Mouse (Mus musculus): ENCODE results near the gene Ostn.
A peak's percentile ranks its signal among the peaks of the same experiment; 100 is the strongest.

Ostn gene

DNA sequence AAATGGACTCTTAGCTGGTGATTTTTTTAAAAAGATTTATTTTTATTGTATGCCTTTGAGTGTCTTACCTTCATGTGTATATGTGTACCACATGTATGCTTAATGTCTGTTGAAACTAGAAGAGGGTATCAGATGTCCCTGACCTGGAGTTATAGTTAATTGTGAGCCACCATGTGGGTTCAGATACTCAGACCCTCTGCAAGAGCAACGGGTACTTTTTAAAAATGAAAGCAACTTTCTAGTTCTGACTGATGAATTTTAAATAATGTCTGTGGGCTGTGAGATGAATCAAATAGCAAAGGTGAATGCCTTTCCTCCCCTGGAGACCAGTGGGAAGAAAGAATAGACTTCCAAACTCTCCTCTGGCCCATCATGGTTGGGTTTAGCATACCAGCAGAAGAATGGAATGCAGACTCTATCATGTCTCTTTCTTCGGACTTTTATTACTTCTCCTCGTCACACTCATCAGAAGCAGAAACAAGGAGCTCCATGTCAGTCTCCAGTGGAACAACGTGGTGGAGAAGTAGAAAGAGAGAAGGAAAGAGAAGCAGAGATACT lies 79.6 kb downstream of the Ostn start:
- no peak for DNase-seq (ENCODE audit: extremely low read depth, low read depth, low spot score)

DNA sequence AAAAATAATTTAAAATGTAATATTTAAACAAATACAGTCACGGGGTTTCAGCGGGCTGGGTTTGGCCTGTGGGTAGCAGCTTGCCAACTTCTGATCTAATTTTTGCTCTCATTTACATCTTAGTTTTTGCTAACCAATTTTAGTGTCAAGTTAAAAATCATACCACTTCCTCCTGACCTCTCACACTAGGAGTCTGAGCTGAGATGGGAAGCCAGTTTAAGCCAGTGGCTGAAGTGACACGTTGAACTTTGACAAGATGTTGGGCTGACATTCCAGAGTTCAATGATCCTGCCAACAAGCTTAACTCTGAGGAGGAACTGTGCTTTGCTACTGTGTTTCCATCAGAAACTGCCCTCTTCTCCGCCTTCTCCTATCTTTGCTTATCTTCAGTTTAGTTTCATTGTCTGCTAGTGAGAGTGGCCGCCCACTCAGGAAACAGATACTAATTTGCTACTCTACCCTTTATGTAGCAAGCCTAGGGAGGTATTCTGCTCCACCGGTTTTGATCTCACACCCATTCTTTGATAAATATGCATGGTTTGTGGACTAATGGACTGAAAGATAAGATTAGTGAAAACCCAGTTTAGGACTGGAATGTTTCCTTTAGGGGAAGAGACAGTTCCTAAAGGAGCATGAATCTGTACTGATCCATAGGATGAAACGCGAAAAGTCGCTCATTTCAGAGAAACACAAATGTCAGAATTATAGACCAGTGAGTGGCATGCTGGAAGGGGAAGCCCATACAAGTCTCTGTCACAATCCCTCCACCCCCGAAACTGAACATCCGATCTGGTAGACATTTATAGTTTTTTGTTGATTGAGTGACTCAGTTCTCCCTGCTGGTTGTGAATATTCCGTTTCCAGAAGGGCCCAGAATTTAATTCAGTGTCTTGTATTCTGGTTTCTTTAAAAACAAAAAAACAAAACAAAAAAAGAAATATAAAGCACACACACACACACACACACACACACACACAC lies 80.6 kb downstream of the Ostn start:
- DNase-seq (ENCODE audit: extremely low read depth, low read depth, low spot score) = no peak

DNA sequence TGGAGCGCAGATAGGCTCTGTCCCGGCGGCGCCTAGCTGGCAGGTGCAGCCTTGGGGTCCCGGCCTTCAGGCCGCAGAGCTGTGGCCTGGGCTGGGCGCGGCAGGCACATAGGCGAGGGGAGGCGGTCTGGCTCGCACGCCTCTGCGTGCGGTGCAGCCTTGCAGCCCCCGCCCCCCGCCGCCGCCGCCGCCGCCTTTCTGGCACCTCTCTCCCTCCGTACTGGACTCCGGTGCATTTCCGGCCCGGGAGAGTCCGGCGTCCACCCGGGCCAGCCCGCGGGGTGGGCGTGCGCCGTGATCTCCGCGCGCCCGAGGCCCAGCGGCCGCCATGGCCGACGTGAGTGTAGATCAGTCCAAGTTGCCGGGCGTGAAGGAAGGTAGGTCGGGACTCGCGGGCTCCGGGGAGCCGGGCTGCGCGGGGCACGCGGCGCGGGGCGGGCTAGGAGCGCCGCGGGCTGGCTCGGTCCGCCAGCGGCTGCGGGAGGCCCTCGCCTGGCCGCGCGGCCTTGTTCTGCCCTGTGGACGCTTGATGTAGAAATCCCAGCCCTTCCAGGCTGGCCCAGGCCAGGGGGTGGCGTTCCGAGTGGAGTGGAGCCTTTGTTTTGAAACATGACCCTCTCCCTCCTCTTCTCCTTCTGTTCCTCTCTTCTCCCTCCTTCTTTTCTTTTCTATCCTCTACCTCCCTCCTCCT lies 81.6 kb downstream of the Ostn start, which contains the start of gene Ccdc50:
TSS of gene Ccdc50 (plus strand) at position 109 of the 691 bp plus-strand sequence.
- DNase-seq (ENCODE audit: extremely low read depth, low read depth, low spot score) = no peak

DNA sequence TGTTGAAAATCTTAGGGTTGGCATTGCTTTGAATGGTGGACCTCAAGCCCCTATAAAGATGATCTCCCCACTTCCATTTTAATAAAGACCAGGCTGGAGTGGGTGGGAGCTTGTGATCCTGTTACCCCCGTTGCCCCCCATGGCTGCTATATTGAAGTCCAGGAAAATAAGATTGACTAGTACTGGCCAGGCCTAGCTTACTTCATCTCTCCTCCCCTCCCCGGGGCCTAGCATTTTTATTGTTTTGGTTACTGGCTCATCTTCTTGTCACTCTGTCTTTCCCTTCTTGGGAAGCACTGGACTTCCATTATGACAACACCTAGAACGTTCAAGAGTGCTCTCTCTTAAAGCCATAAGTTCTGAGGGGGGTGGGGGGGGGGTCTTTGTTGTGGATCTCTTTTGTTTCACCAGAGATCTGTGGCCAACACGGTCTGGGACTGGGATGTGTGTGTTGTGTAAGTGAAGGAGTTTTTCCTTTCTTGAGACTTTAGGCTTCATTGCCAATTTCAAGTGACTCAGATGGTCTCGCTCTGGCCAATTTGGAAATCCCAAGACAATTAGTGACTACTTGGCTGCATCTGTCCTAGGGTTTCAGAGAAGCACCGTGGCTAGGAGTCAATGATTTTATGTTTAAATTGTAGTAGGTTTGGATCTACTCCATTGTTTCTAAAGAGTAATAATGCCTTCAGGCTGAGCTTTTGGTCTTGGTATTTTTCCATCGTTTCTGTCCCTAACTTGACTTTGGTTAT lies 82.4 kb downstream of the Ostn start:
- DNase-seq (ENCODE audit: extremely low read depth, low read depth, low spot score) = peak; percentile 79

DNA sequence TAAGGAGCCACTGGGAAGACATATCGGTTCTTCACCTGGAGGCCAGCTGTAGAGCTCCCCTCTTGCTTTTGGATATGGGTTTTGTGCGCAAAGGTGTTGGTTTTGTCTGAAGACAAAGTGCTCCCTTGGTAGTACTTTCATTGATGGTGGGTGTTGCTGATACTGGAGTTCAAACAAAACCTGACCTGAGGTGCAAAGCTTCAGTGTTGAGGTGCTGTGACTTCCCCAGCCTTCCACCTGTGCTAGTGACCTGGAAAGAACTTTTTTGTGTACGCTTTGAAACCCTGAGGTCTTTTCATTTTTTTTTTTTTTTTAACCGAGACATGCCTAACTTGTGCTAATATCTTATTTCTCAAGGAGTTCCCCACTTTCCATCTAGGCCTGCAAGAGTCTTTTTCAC lies 83.0 kb downstream of the Ostn start:
- no peak for DNase-seq (ENCODE audit: extremely low read depth, low read depth, low spot score)

DNA sequence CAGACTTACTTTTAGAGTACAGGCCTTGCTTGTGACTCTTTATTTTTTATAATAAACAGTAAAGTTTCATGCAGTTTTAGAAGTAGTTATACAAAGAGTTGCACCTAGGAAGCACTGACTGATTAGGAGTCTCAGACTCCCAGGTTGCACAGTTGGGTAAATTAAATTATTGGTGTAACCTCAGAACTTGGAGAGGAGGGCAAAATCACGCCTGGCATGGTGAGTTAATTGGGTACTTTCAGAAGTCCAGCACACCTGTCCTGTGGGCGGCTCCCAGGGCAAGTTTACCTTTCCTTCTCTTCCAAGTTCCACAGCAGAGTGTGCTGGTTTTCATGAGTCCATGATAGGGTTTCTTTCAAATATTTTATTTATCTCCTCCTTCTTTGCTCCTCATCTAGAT lies 84.6 kb downstream of the Ostn start:
- DNase-seq (ENCODE audit: extremely low read depth, low read depth, low spot score) = no peak

DNA sequence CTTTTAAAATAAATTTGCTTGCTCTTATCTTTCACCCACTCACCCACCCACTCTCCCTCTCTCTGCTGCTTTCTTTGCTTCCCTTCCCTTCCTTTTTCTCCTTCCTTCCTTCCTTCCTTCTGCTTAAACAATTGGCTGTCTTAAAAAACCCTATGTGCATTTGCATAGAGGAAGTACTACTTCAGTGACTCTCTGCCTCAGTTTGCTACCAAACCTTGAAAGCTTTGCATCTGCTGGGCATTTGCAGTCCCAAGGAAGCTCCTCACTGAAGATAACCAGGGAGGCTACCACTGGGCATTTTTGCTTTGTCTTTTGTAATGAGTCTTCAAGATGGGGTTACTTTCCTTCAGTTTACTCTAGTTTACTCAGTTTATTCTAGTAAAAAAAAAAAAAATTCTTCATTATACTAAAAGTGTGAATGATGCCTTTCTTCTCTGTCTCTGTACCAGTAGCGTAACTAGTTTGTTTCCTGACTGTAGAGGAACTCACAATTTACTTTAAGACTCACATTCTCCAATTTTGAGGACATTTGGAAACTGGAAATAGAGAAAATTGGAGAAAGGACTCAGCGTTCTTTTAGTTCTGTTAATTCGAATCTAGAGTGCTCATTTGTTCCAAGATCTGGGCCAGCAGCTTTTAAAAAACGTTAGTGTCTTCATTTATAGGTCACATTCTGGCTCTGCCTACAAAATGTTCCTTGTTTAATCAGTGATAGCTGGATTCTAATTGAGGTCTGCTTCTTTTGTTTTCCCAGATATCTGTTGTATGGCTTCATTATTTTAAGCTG lies 88.2 kb downstream of the Ostn start:
- DNase-seq (ENCODE audit: extremely low read depth, low read depth, low spot score) = no peak

DNA sequence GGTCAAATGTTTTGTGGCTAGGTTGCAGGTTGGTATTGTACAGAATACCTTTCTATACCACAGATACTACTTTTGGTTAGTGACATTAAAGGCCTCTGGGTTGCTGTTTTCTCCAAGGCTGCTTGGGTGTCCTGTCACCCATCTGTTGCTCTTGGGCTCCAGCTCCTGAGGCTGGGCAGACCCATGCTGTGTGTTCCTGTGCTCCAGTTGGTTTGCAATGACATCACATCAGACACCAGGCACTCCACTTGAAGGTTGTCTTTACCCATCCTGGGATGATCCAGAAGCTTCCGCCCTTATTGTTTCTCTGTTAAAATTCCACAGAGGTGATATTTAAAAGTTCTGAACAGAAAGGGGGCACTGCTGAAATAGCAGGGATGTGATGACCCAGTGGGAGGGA lies 89.7 kb downstream of the Ostn start:
- DNase-seq (ENCODE audit: extremely low read depth, low read depth, low spot score) = no peak

DNA sequence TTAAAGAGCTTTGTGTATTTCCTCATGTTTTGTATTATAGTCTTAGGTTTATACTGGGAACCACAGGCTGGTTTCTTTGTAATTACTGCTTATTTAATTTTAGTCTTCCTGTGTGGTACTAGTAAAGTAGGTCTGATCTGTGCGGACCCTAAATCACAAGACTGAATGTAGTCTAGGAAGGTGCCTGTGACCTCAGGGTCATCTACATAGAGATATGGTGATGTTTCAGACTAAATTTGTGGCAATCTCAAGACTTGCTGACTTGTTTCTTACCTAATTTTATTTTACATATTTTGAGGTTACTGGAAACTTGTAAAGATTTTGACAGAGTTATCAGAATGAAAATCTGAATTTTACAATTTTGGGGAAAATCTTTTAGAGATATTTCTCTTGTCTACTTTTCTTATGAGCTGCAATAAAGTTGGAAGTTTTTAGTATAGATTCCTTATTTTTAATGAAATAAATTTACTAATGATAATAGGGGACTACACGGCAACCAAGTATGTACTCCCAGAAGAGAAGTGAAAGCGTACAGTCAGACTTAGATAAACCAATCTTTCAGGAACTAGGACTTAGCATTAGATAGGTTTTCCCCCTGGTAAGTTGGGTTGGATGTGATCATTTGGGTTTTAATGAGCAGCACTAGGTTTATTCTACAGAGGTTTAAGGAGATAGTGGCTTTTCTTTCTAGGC lies 91.9 kb downstream of the Ostn start:
- DNase-seq (ENCODE audit: extremely low read depth, low read depth, low spot score) = no peak

DNA sequence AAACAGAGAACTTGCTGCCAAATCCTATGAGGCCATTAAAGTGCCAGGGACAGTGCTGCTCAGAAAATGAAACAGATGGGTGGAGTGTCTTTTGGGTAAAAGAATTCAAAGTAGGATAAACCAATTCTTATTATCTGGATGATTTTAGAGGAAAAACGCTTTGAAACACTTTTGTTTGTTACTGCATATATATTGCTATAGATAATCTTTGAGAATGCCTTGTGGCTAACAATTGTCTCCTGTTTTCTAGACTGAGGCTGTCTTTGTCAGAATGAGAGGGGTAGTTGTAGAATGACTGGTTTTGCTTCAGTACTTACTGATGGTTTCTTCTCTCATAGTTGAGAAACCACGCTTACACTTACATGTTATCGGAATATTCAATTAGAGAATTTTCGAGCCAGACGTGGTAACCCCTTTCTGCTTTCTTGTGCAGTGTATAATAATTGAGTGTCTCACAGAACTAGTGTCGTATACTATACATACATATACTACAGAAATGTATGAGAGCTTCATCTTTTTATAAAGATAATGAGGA lies 92.5 kb downstream of the Ostn start:
- no peak for DNase-seq (ENCODE audit: extremely low read depth, low read depth, low spot score)
